Mouse (Mus musculus): Measurements from ENCODE around the gene Efnb2. TPM values are rescaled to one million over a fixed set of nuclear protein-coding genes. Genes with fewer than 3 reads are reported as not detected.

Efnb2 gene
- polyA plus RNA-seq, 1 experiment from 2014 or later = 54.6 TPM

DNA sequence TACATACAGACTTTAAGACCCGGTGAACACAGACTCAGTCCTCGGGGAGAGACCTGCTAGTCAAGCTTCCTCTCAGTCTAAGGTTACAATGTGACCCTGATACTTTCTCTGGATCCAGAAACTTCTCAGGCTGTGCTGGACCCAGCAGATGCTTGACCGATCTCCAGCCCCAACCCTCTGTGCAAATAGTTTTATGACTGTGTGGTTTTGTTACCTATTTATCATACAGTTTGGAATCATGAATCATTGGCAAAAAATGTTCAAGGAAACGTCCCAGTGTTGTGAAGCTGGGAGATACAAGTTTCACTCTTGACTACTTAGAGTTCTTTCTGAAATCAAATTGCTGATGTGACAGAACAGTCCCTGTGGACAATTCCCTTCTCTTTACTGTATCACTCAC lies 55.4 kb downstream of the Efnb2 start:
- Histone ChIP-seq H3K4me2 (ENCODE audit: low read length) (no peak overlapping the region), H3K9ac (replicated peaks; ENCODE audit: low read depth, low read length) (no peak overlapping the region), H3K27me3 (replicated peaks; ENCODE audit: control insufficient read depth, insufficient read depth, low read length) (no peaks in the 10 kb centered on the region), H3K36me3 (ENCODE audit: control insufficient read depth, insufficient read depth) (no peaks in the 10 kb centered on the region), H3K4me1 (replicated peaks; ENCODE audit: control insufficient read depth, insufficient read depth, low read length) (peaks cover 4% of the 10 kb centered on the region; the same call in 1 of the 2 replicates), H3K4me3 (replicated peaks; ENCODE audit: low read length) (no peak overlapping the region), H3K9me3 (ENCODE audit: control insufficient read depth, low read length) (no peaks in the 10 kb centered on the region), H3K27ac (ENCODE audit: low read length) (no peak overlapping the region)
- WGBS = 86% methylated on average over 4 of the region's 4 CpGs
- ATAC-seq = no peak

DNA sequence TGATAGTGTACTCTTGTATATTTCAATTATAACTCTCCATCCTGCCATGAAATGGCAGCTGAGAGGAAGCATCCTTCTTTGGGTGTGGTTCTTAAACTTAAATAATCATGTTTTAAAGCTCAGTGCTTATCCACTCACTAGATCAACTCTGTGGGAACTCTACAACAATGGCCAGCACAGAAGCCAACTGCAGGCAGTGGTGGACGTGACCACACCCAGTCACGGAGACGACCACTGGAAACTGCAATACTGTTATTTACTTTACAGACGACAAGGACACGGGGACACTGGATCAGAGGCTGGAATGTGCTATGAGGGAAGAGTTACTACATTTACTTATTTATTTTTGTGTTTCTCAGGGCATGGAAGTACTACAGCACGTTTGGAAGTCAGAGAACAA lies 57.2 kb downstream of the Efnb2 start:
- Histone ChIP-seq H3K4me1 (replicated peaks; ENCODE audit: control insufficient read depth, insufficient read depth, low read length) (no peaks in the 10 kb centered on the region), H3K9ac (replicated peaks; ENCODE audit: low read depth, low read length) (no peak overlapping the region), H3K27me3 (replicated peaks; ENCODE audit: control insufficient read depth, insufficient read depth, low read length) (no peaks in the 10 kb centered on the region), H3K27ac (ENCODE audit: low read length) (no peak overlapping the region), H3K36me3 (ENCODE audit: control insufficient read depth, insufficient read depth) (no peaks in the 10 kb centered on the region), H3K4me3 (replicated peaks; ENCODE audit: low read length) (no peak overlapping the region), H3K4me2 (ENCODE audit: low read length) (no peak overlapping the region), H3K9me3 (ENCODE audit: control insufficient read depth, low read length) (no peaks in the 10 kb centered on the region)
- 84% methylated on average over 6 of the region's 6 CpGs for WGBS
- ATAC-seq = no peak

DNA sequence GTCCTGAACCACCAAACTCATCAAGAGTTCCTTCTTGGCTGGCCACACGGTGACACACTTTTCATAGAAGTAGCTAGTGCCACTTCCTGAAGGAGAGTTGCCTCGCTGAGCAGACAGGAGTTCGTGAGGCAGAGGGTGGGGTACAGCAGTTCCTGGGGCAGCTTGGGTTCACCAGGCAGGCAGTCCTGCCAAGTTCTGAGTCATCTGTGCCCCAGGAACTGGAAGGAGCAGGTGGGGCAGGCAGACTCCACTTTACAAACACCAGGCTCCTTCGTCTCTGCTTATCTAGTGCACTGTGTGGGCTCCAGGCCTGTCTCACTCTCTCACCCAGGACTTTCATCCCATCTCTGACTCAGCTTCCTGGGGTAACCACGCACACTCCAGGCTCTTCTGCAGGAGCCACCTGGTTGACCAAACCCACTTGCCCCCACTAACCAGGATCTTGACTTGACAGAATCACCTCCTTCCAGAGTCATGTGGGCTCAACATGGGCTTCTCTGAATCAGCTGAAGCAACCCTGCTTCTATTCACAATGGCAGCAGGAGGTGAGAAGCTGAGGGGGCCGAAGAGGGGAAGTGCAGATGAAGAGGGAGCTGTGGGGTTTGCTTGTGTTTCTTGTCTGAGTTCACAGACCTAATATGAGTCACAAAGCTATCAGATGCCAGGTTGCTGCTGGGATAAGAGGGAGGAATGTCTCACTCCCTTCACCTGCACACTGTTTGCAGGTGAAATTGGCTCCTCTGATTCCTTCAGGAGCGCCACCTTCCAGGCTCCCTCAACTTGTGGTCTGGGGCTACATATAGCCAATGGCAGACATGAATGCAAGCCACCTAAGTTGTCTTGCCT lies 58.2 kb downstream of the Efnb2 start:
- no peak overlapping the region for H3K4me3 ChIP-seq (replicated peaks; ENCODE audit: low read length)
- no peaks in the 10 kb centered on the region for H3K27me3 ChIP-seq (replicated peaks; ENCODE audit: control insufficient read depth, insufficient read depth, low read length)
- H3K9ac ChIP-seq (replicated peaks; ENCODE audit: low read depth, low read length) = no peak overlapping the region
- no peaks in the 10 kb centered on the region for H3K9me3 ChIP-seq (ENCODE audit: control insufficient read depth, low read length)
- ATAC-seq = no peak
- H3K27ac ChIP-seq (ENCODE audit: low read length) = no peak overlapping the region
- H3K36me3 ChIP-seq (ENCODE audit: control insufficient read depth, insufficient read depth) = no peaks in the 10 kb centered on the region
- H3K4me2 ChIP-seq (ENCODE audit: low read length) = no peak overlapping the region
- WGBS = 78% methylated on average over 7 of the region's 7 CpGs
- no peaks in the 10 kb centered on the region for H3K4me1 ChIP-seq (replicated peaks; ENCODE audit: control insufficient read depth, insufficient read depth, low read length)

DNA sequence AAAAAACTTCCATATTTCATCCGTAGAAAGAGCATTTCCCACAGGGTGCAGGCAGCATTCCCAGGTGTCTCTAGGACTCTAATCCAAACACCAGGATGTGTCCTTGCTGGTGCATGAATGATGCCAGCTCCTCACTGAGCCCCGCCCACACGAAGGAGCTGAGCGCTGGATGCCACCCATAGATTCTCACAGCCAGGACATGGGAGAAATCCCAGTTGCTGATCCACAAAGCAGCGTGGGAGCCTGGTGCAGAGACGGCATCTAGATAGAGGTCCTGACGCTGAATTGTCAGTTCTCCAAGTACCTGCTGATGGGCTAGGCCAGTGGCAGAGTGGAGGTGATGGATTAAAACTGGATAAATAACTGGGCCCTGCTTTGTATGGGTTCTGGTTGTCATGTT lies 61.1 kb downstream of the Efnb2 start:
- ATAC-seq = no peak
- Histone ChIP-seq H3K36me3 (ENCODE audit: control insufficient read depth, insufficient read depth) (no peaks in the 10 kb centered on the region), H3K9ac (replicated peaks; ENCODE audit: low read depth, low read length) (no peak overlapping the region), H3K4me1 (replicated peaks; ENCODE audit: control insufficient read depth, insufficient read depth, low read length) (no peaks in the 10 kb centered on the region), H3K27ac (ENCODE audit: low read length) (no peak overlapping the region), H3K9me3 (ENCODE audit: control insufficient read depth, low read length) (no peaks in the 10 kb centered on the region), H3K27me3 (replicated peaks; ENCODE audit: control insufficient read depth, insufficient read depth, low read length) (no peaks in the 10 kb centered on the region), H3K4me3 (replicated peaks; ENCODE audit: low read length) (no peak overlapping the region), H3K4me2 (ENCODE audit: low read length) (no peak overlapping the region)
- 81% methylated on average over 7 of the region's 7 CpGs for WGBS

DNA sequence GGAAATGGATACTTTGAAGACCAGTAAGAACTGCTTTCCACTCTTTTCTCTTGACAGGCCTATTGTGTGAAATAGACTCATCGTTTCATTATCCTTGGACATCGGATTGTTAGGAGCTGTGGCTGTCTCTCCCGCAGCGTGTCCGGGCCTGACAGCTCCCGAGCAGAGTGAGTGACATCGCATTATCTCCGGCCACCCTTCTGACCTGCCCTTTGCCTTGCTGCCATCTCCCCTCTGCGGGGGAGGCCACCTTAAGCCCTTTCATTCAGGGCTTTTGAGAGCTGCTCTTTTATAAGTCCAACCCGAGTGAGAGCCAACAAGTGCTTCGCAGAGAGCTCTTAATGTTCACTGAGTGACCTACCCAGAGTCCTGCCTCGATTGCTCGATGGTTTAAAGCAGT lies 63.6 kb downstream of the Efnb2 start:
- Histone ChIP-seq H3K9me3 (ENCODE audit: control insufficient read depth, low read length) (no peaks in the 10 kb centered on the region), H3K9ac (replicated peaks; ENCODE audit: low read depth, low read length) (no peak overlapping the region), H3K4me1 (replicated peaks; ENCODE audit: control insufficient read depth, insufficient read depth, low read length) (no peaks in the 10 kb centered on the region), H3K4me3 (replicated peaks; ENCODE audit: low read length) (no peak overlapping the region), H3K27ac (ENCODE audit: low read length) (no peak overlapping the region), H3K27me3 (replicated peaks; ENCODE audit: control insufficient read depth, insufficient read depth, low read length) (no peaks in the 10 kb centered on the region), H3K36me3 (ENCODE audit: control insufficient read depth, insufficient read depth) (no peaks in the 10 kb centered on the region), H3K4me2 (ENCODE audit: low read length) (no peak overlapping the region)
- ATAC-seq = no peak
- 11% methylated on average over 13 of the region's 13 CpGs for WGBS

DNA sequence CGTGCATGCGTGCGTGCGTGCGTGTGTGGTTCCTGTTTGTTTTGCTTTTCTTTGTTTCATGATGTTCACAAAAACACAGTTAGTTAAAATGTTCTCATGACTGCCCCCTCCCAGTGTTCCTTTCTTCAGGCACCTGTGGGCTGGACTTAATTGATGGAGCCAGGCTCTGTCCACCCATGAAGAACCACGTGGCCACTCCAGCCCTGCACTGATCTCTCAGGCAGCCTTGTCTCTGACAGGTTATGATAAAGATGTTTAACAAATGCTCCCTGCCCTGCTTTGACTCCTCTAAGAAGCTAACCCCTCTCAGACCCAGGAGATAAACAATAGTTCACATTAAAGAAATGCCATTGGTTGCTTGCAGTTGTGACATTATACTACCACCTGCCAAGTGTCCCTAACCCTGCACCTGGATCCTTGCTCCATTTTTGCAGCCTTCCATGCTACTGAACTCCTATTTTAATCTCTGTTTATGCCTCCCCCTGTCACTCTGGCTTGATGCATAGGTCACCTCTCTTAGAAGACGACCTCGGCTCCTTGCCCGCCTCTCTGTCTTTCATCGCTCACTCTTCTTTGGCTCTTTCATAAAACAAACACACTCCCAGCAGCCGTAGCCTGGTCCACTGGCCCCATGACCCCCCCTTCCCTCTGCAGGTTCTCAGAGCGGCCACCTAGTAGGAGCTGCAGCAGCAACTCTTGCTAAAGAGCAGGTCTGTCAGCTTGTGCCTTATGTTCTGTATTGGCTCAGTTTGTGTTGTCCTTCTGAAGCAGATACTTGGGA lies 65.0 kb downstream of the Efnb2 start:
- ATAC-seq = no peak
- Histone ChIP-seq H3K9ac (replicated peaks; ENCODE audit: low read depth, low read length) (no peak overlapping the region), H3K36me3 (ENCODE audit: control insufficient read depth, insufficient read depth) (no peaks in the 10 kb centered on the region), H3K4me1 (replicated peaks; ENCODE audit: control insufficient read depth, insufficient read depth, low read length) (no peaks in the 10 kb centered on the region), H3K27me3 (replicated peaks; ENCODE audit: control insufficient read depth, insufficient read depth, low read length) (no peaks in the 10 kb centered on the region), H3K4me2 (ENCODE audit: low read length) (no peak overlapping the region), H3K9me3 (ENCODE audit: control insufficient read depth, low read length) (no peaks in the 10 kb centered on the region), H3K4me3 (replicated peaks; ENCODE audit: low read length) (no peak overlapping the region), H3K27ac (ENCODE audit: low read length) (no peak overlapping the region)
- WGBS = 62% methylated on average over 12 of the region's 12 CpGs

DNA sequence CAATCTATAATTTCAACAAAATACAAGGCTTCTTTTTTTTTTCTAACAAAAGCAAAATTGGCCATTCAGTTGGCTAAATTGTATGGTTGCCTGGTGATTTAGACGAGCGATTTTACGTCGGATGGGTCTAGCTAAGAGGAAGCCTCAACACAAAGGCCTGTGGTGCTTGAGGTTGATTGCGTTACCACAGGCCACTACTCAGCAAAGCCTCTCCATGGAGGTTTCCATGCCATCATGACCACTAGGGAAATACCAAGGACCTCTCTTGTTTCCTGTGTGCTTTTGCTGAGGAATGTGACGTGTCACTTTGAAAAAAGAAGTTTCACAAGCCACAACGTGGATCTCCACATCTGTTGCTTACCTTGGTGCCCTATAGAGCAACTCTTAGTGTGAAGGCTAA lies 67.2 kb downstream of the Efnb2 start:
- H3K4me1 ChIP-seq (replicated peaks; ENCODE audit: control insufficient read depth, insufficient read depth, low read length) = no peaks in the 10 kb centered on the region
- 85% methylated on average over 7 of the region's 7 CpGs for WGBS
- ATAC-seq = no peak
- no peak overlapping the region for H3K9ac ChIP-seq (replicated peaks; ENCODE audit: low read depth, low read length)
- no peak overlapping the region for H3K4me2 ChIP-seq (ENCODE audit: low read length)
- H3K36me3 ChIP-seq (ENCODE audit: control insufficient read depth, insufficient read depth) = no peaks in the 10 kb centered on the region
- H3K27ac ChIP-seq (ENCODE audit: low read length) = no peak overlapping the region
- no peaks in the 10 kb centered on the region for H3K9me3 ChIP-seq (ENCODE audit: control insufficient read depth, low read length)
- H3K4me3 ChIP-seq (replicated peaks; ENCODE audit: low read length) = no peak overlapping the region
- no peaks in the 10 kb centered on the region for H3K27me3 ChIP-seq (replicated peaks; ENCODE audit: control insufficient read depth, insufficient read depth, low read length)

DNA sequence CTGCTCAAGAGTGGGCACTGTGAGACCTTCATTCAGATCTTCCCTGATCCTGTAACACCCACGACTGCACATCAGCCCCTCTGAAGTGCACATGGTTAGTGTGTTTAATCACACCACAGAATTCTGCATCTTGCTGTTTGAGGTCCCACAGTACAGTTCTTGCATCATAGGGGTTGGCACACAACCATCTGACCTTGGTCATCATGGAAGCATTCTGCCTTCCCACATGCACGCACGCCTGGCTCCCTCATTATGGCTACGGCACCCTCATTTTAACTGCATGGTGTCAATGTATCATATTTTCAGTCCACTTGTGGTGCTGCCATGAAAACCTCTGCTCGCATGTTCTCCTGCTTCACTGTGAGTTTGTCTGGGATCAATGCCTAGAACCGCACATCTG lies 67.7 kb downstream of the Efnb2 start:
- 96% methylated on average over 6 of the region's 6 CpGs for WGBS
- H3K27ac ChIP-seq (ENCODE audit: low read length) = no peak overlapping the region
- no peaks in the 10 kb centered on the region for H3K4me1 ChIP-seq (replicated peaks; ENCODE audit: control insufficient read depth, insufficient read depth, low read length)
- no peak overlapping the region for H3K4me2 ChIP-seq (ENCODE audit: low read length)
- no peaks in the 10 kb centered on the region for H3K9me3 ChIP-seq (ENCODE audit: control insufficient read depth, low read length)
- H3K9ac ChIP-seq (replicated peaks; ENCODE audit: low read depth, low read length) = no peak overlapping the region
- no peaks in the 10 kb centered on the region for H3K27me3 ChIP-seq (replicated peaks; ENCODE audit: control insufficient read depth, insufficient read depth, low read length)
- no peak for ATAC-seq
- no peaks in the 10 kb centered on the region for H3K36me3 ChIP-seq (ENCODE audit: control insufficient read depth, insufficient read depth)
- H3K4me3 ChIP-seq (replicated peaks; ENCODE audit: low read length) = no peak overlapping the region

DNA sequence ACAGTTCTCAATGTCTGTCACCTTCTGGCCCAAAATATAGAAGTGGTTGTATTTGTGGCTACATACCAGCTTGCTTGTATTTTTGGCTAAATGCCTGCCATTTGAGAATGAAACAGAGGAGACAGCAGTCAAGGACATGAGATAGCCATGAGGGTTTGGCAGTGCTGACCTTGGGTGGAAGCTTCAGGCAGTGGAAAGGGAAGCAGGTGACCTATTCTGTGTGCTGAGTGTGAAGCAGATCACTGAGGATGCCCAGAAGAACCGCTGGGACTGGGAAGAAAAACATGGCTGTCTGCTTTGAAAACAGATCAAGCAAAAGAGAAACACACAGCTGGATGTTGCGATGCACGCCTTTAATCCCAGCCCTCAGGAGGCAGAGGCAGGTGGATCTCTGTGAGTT lies 68.7 kb downstream of the Efnb2 start:
- Histone ChIP-seq H3K4me2 (ENCODE audit: low read length) (no peak overlapping the region), H3K27ac (ENCODE audit: low read length) (no peak overlapping the region), H3K9ac (replicated peaks; ENCODE audit: low read depth, low read length) (no peak overlapping the region), H3K27me3 (replicated peaks; ENCODE audit: control insufficient read depth, insufficient read depth, low read length) (no peaks in the 10 kb centered on the region), H3K9me3 (ENCODE audit: control insufficient read depth, low read length) (no peaks in the 10 kb centered on the region), H3K36me3 (ENCODE audit: control insufficient read depth, insufficient read depth) (no peaks in the 10 kb centered on the region), H3K4me3 (replicated peaks; ENCODE audit: low read length) (no peak overlapping the region), H3K4me1 (replicated peaks; ENCODE audit: control insufficient read depth, insufficient read depth, low read length) (no peaks in the 10 kb centered on the region)
- no peak for ATAC-seq
- 96% methylated on average over 3 of the region's 3 CpGs for WGBS

Measured in forebrain, embryonic 16.5 days (tissue).